Mouse (Mus musculus): Measurements from ENCODE around the gene Rnf144b. TPM values are rescaled to one million over a fixed set of nuclear protein-coding genes. Genes with fewer than 3 reads are reported as not detected.

The Rnf144b gene
- polyA plus RNA-seq, 1 experiment from 2014 or later = 0.90 TPM

- DNase-seq (ENCODE audit: low spot score) = no peak
- Histone ChIP-seq H3K4me1 (replicated peaks; ENCODE audit: control insufficient read depth, insufficient read depth, low read length) (no peaks in the 10 kb centered on the region), H3K27me3 (replicated peaks; ENCODE audit: control insufficient read depth, insufficient read depth, low read length) (no peaks in the 10 kb centered on the region), H3K9me3 (ENCODE audit: control insufficient read depth, low read length) (peaks cover 6% of the 10 kb centered on the region), H3K4me2 (no peak overlapping the region), H3K4me3 (ENCODE audit: low read depth, low read length) (no peak overlapping the region), H3K9ac (ENCODE audit: low read depth, low read length) (no peak overlapping the region), H3K27ac (ENCODE audit: low read depth, low read length) (no peak overlapping the region), H3K36me3 (ENCODE audit: control insufficient read depth, insufficient read depth, low read length) (no peaks in the 10 kb centered on the region)
- ATAC-seq (replicated peaks; ENCODE audit: low FRiP score) = no peak
- 53% methylated on average over 4 of the region's 4 CpGs for WGBS
Measured at GRCm38 (mm10) chr13:47210496-47210895, 88.0 kb downstream of the Rnf144b start.

- 79% methylated on average over 6 of the region's 6 CpGs for WGBS
- Histone ChIP-seq H3K27ac (ENCODE audit: low read depth, low read length) (no peak overlapping the region), H3K27me3 (replicated peaks; ENCODE audit: control insufficient read depth, insufficient read depth, low read length) (no peaks in the 10 kb centered on the region), H3K4me2 (no peak overlapping the region), H3K9me3 (ENCODE audit: control insufficient read depth, low read length) (peaks cover 6% of the 10 kb centered on the region), H3K4me1 (replicated peaks; ENCODE audit: control insufficient read depth, insufficient read depth, low read length) (no peaks in the 10 kb centered on the region), H3K4me3 (ENCODE audit: low read depth, low read length) (no peak overlapping the region), H3K36me3 (ENCODE audit: control insufficient read depth, insufficient read depth, low read length) (no peaks in the 10 kb centered on the region), H3K9ac (ENCODE audit: low read depth, low read length) (no peak overlapping the region)
- DNase-seq (ENCODE audit: low spot score) (no peak), ATAC-seq (replicated peaks; ENCODE audit: low FRiP score) (no peak)
Measured at GRCm38 (mm10) chr13:47210992-47211391, 88.5 kb downstream of the Rnf144b start.

- H3K4me2 ChIP-seq = no peak overlapping the region
- H3K9ac ChIP-seq (ENCODE audit: low read depth, low read length) = no peak overlapping the region
- H3K36me3 ChIP-seq (ENCODE audit: control insufficient read depth, insufficient read depth, low read length) = no peaks in the 10 kb centered on the region
- H3K4me1 ChIP-seq (replicated peaks; ENCODE audit: control insufficient read depth, insufficient read depth, low read length) = no peaks in the 10 kb centered on the region
- H3K9me3 ChIP-seq (ENCODE audit: control insufficient read depth, low read length) = peaks cover 2% of the 10 kb centered on the region
- DNase-seq (ENCODE audit: low spot score) (no peak), ATAC-seq (replicated peaks; ENCODE audit: low FRiP score) (no peak)
- WGBS = 85% methylated on average over 7 of the region's 7 CpGs
- H3K27ac ChIP-seq (ENCODE audit: low read depth, low read length) = no peak overlapping the region
- no peak overlapping the region for H3K4me3 ChIP-seq (ENCODE audit: low read depth, low read length)
- no peaks in the 10 kb centered on the region for H3K27me3 ChIP-seq (replicated peaks; ENCODE audit: control insufficient read depth, insufficient read depth, low read length)
Measured at GRCm38 (mm10) chr13:47211581-47211980, 89.1 kb downstream of the Rnf144b start.

GRCm38 (mm10) chr13:47213817-47214216 lies 91.4 kb downstream of the Rnf144b start:
- Histone ChIP-seq H3K9me3 (ENCODE audit: control insufficient read depth, low read length) (no peaks in the 10 kb centered on the region), H3K27ac (ENCODE audit: low read depth, low read length) (no peak overlapping the region), H3K9ac (ENCODE audit: low read depth, low read length) (no peak overlapping the region), H3K27me3 (replicated peaks; ENCODE audit: control insufficient read depth, insufficient read depth, low read length) (no peaks in the 10 kb centered on the region), H3K36me3 (ENCODE audit: control insufficient read depth, insufficient read depth, low read length) (no peaks in the 10 kb centered on the region), H3K4me1 (replicated peaks; ENCODE audit: control insufficient read depth, insufficient read depth, low read length) (no peaks in the 10 kb centered on the region), H3K4me2 (no peak overlapping the region), H3K4me3 (ENCODE audit: low read depth, low read length) (no peak overlapping the region)
- ATAC-seq (replicated peaks; ENCODE audit: low FRiP score) (no peak), DNase-seq (ENCODE audit: low spot score) (no peak)
- WGBS = 92% methylated on average over 10 of the region's 10 CpGs

GRCm38 (mm10) chr13:47214895-47215294 lies 92.4 kb downstream of the Rnf144b start:
- no peaks in the 10 kb centered on the region for H3K9me3 ChIP-seq (ENCODE audit: control insufficient read depth, low read length)
- H3K27me3 ChIP-seq (replicated peaks; ENCODE audit: control insufficient read depth, insufficient read depth, low read length) = no peaks in the 10 kb centered on the region
- H3K27ac ChIP-seq (ENCODE audit: low read depth, low read length) = no peak overlapping the region
- DNase-seq (ENCODE audit: low spot score) (no peak), ATAC-seq (replicated peaks; ENCODE audit: low FRiP score) (no peak)
- 56% methylated on average over 5 of the region's 5 CpGs for WGBS
- H3K4me1 ChIP-seq (replicated peaks; ENCODE audit: control insufficient read depth, insufficient read depth, low read length) = no peaks in the 10 kb centered on the region
- no peaks in the 10 kb centered on the region for H3K36me3 ChIP-seq (ENCODE audit: control insufficient read depth, insufficient read depth, low read length)
- H3K4me3 ChIP-seq (ENCODE audit: low read depth, low read length) = no peak overlapping the region
- H3K4me2 ChIP-seq = no peak overlapping the region
- no peak overlapping the region for H3K9ac ChIP-seq (ENCODE audit: low read depth, low read length)

GRCm38 (mm10) chr13:47215815-47216585 lies 93.5 kb downstream of the Rnf144b start:
- no peak for DNase-seq (ENCODE audit: low spot score)
- Histone ChIP-seq H3K9me3 (ENCODE audit: control insufficient read depth, low read length) (no peaks in the 10 kb centered on the region), H3K27me3 (replicated peaks; ENCODE audit: control insufficient read depth, insufficient read depth, low read length) (no peaks in the 10 kb centered on the region), H3K4me1 (replicated peaks; ENCODE audit: control insufficient read depth, insufficient read depth, low read length) (no peaks in the 10 kb centered on the region), H3K9ac (ENCODE audit: low read depth, low read length) (no peak overlapping the region), H3K27ac (ENCODE audit: low read depth, low read length) (no peak overlapping the region), H3K4me2 (no peak overlapping the region), H3K36me3 (ENCODE audit: control insufficient read depth, insufficient read depth, low read length) (no peaks in the 10 kb centered on the region), H3K4me3 (ENCODE audit: low read depth, low read length) (no peak overlapping the region)
- 76% methylated on average over 20 of the region's 20 CpGs for WGBS
- no peak for ATAC-seq (replicated peaks; ENCODE audit: low FRiP score)

- H3K36me3 ChIP-seq (ENCODE audit: control insufficient read depth, insufficient read depth, low read length) = no peaks in the 10 kb centered on the region
- no peak for DNase-seq (ENCODE audit: low spot score)
- 80% methylated on average over 5 of the region's 5 CpGs for WGBS
Measured at GRCm38 (mm10) chr13:47217107-47217571, 94.7 kb downstream of the Rnf144b start.

GRCm38 (mm10) chr13:47218351-47218750 lies 95.9 kb downstream of the Rnf144b start:
- H3K27ac ChIP-seq (ENCODE audit: low read depth, low read length) = no peak overlapping the region
- H3K4me1 ChIP-seq (replicated peaks; ENCODE audit: control insufficient read depth, insufficient read depth, low read length) = no peaks in the 10 kb centered on the region
- 78% methylated on average over 6 of the region's 6 CpGs for WGBS
- DNase-seq (ENCODE audit: low spot score) = no peak
- H3K9ac ChIP-seq (ENCODE audit: low read depth, low read length) = no peak overlapping the region
- H3K36me3 ChIP-seq (ENCODE audit: control insufficient read depth, insufficient read depth, low read length) = no peaks in the 10 kb centered on the region
- H3K9me3 ChIP-seq (ENCODE audit: control insufficient read depth, low read length) = no peaks in the 10 kb centered on the region
- no peaks in the 10 kb centered on the region for H3K27me3 ChIP-seq (replicated peaks; ENCODE audit: control insufficient read depth, insufficient read depth, low read length)
- no peak overlapping the region for H3K4me3 ChIP-seq (ENCODE audit: low read depth, low read length)
- no peak for ATAC-seq (replicated peaks; ENCODE audit: low FRiP score)
- no peak overlapping the region for H3K4me2 ChIP-seq

More at GRCm38 (mm10) chr13:47217107-47217571, 94.7 kb downstream of the Rnf144b start:
- no peaks in the 10 kb centered on the region for H3K27me3 ChIP-seq (replicated peaks; ENCODE audit: control insufficient read depth, insufficient read depth, low read length)
- H3K9me3 ChIP-seq (ENCODE audit: control insufficient read depth, low read length) = no peaks in the 10 kb centered on the region
- H3K27ac ChIP-seq (ENCODE audit: low read depth, low read length) = no peak overlapping the region
- H3K4me3 ChIP-seq (ENCODE audit: low read depth, low read length) = no peak overlapping the region
- H3K9ac ChIP-seq (ENCODE audit: low read depth, low read length) = no peak overlapping the region
- H3K4me1 ChIP-seq (replicated peaks; ENCODE audit: control insufficient read depth, insufficient read depth, low read length) = no peaks in the 10 kb centered on the region
- no peak for ATAC-seq (replicated peaks; ENCODE audit: low FRiP score)
- H3K4me2 ChIP-seq = no peak overlapping the region

GRCm38 (mm10) chr13:47220426-47220825 lies 98.0 kb downstream of the Rnf144b start:
- Histone ChIP-seq H3K27me3 (replicated peaks; ENCODE audit: control insufficient read depth, insufficient read depth, low read length) (no peaks in the 10 kb centered on the region), H3K4me1 (replicated peaks; ENCODE audit: control insufficient read depth, insufficient read depth, low read length) (no peaks in the 10 kb centered on the region), H3K9ac (ENCODE audit: low read depth, low read length) (no peak overlapping the region), H3K9me3 (ENCODE audit: control insufficient read depth, low read length) (no peaks in the 10 kb centered on the region), H3K4me2 (no peak overlapping the region), H3K36me3 (ENCODE audit: control insufficient read depth, insufficient read depth, low read length) (no peaks in the 10 kb centered on the region), H3K4me3 (ENCODE audit: low read depth, low read length) (no peak overlapping the region), H3K27ac (ENCODE audit: low read depth, low read length) (no peak overlapping the region)
- DNase-seq (ENCODE audit: low spot score) (no peak), ATAC-seq (replicated peaks; ENCODE audit: low FRiP score) (no peak)
- 73% methylated on average over 10 of the region's 10 CpGs for WGBS
